Mouse (Mus musculus) bone marrow, adult 2 months (tissue): ENCODE data around the gene Rdm1.

Source experiments
- CTCF ChIP-seq: fragments of 200-500 bp; IDR thresholded peaks from 2 replicates; pipeline ENCODE4 v1.5.1; 2011; ENCODE audit warnings: low read length, control low read depth; ENCODE audit not compliant: control insufficient read depth, insufficient read depth
- POLR2A ChIP-seq: fragments of 200-500 bp; IDR thresholded peaks from 2 replicates; pipeline ENCODE4 v1.6.1; 2011; ENCODE audit warnings: low read depth, mild to moderate bottlenecking, control low read depth, low read length, borderline replicate concordance; ENCODE audit not compliant: control insufficient read depth

DNA sequence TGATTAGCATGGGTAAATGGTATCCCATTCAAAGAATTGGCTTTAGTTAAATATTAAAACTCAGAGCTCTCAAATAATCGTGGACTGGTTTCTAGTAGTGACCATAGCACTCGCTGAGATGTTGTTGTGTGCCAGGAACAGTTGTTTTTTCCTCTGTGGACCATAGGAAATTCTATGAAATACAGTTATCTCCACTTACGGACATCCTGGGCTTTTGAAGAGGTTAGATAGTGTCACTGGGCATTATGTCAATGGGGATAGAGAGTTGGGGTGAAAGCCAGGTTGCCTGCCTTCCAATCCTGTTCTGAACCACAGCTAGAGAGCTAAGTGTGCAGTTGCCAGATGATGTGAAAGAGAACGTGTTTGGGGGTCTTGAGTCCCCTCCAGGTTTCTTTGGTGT is 41.2 kb upstream of the Rdm1 start:
- TF ChIP-seq CTCF (no peak), POLR2A (no peak)
